Mouse (Mus musculus) WW6 (cell line): ENCODE measurements around the gene Gm43720.
"Not testable (repeated sequence)": the region's sequence is repeated elsewhere in the genome, so short reads cannot be mapped to it uniquely, and the experiment has no call there.

Experiments
- DNase-seq: peaks from one replicate; pipeline ENCODE4 v3.0.0-alpha.2; 2013; ENCODE audit warnings: low read depth, low spot score

Gm43720 gene

GRCm38 (mm10) chr5:138219864-138220263 lies 59.9 kb downstream of the Gm43720 start:
- DNase-seq = no peak

GRCm38 (mm10) chr5:138216632-138217031 lies 63.1 kb downstream of the Gm43720 start:
- not testable (repeated sequence) for DNase-seq
